Mouse (Mus musculus) kidney, postnatal 25 days (tissue): Measurements from ENCODE around the gene Lgals8.
"Not testable (repeated sequence)": the region's sequence is repeated elsewhere in the genome, so short reads cannot be mapped to it uniquely, and the experiment has no call there.

Experiments
- DNase-seq, 2 experiments: peaks; one replicate each; pipeline ENCODE4 v3.0.0; 2021; ENCODE audit warnings: mixed read lengths in 2 of 2

Gene Lgals8

GRCm38 (mm10) chr13:12464844-12465243, at the start of gene Lgals8:
Gene Lgals8, minus strand, starts transcription at chr13:12464944.
- DNase-seq = no peak

- DNase-seq = no peak
Measured at GRCm38 (mm10) chr13:12511189-12511965, 46.6 kb upstream of the Lgals8 start.

- no peak for DNase-seq
Measured at GRCm38 (mm10) chr13:12510032-12510431, 45.3 kb upstream of the Lgals8 start.

GRCm38 (mm10) chr13:12507426-12507825, 42.7 kb upstream of the Lgals8 start:
- DNase-seq = no peak

- peak in 1 of 2 experiments; percentile 10 for DNase-seq
Measured at GRCm38 (mm10) chr13:12505359-12505758, 40.6 kb upstream of the Lgals8 start.

GRCm38 (mm10) chr13:12503238-12503751, 38.6 kb upstream of the Lgals8 start:
- DNase-seq = no peak

- DNase-seq = no peak
Measured at GRCm38 (mm10) chr13:12502665-12503237, 38.0 kb upstream of the Lgals8 start.

- DNase-seq = no peak
Measured at GRCm38 (mm10) chr13:12499107-12499506, 34.4 kb upstream of the Lgals8 start.

- DNase-seq = no peak
Measured at GRCm38 (mm10) chr13:12497809-12498208, 33.1 kb upstream of the Lgals8 start.

- no peak for DNase-seq
Measured at GRCm38 (mm10) chr13:12494750-12495149, 30.0 kb upstream of the Lgals8 start.

- no peak for DNase-seq
Measured at GRCm38 (mm10) chr13:12492515-12492914, 27.8 kb upstream of the Lgals8 start.

- no peak for DNase-seq
Measured at GRCm38 (mm10) chr13:12485640-12486039, 20.9 kb upstream of the Lgals8 start.

- DNase-seq = no peak
Measured at GRCm38 (mm10) chr13:12485197-12485596, 20.5 kb upstream of the Lgals8 start.

- DNase-seq = no peak
Measured at GRCm38 (mm10) chr13:12479802-12480201, 15.1 kb upstream of the Lgals8 start.

GRCm38 (mm10) chr13:12478301-12478700, 13.6 kb upstream of the Lgals8 start:
- peak; percentile 76 to 93 for DNase-seq

- DNase-seq = peak in 1 of 2 experiments; percentile 55
Measured at GRCm38 (mm10) chr13:12476886-12477285, 12.1 kb upstream of the Lgals8 start.

GRCm38 (mm10) chr13:12475239-12475638, 10.5 kb upstream of the Lgals8 start:
- no peak for DNase-seq

GRCm38 (mm10) chr13:12473724-12474378, 9.1 kb upstream of the Lgals8 start:
- peak; percentile 57 to 81 for DNase-seq

- DNase-seq = no peak
Measured at GRCm38 (mm10) chr13:12468488-12468887, 3.7 kb upstream of the Lgals8 start.

GRCm38 (mm10) chr13:12464159-12464558, 585 bp downstream of the Lgals8 start:
- not testable (repeated sequence) for DNase-seq

GRCm38 (mm10) chr13:12462623-12463022, 2.1 kb downstream of the Lgals8 start:
- no peak for DNase-seq

- DNase-seq = peak in 1 of 2 experiments; percentile 19
Measured at GRCm38 (mm10) chr13:12461730-12462119, 3.0 kb downstream of the Lgals8 start.

- peak; percentile 96 to 98 for DNase-seq
Measured at GRCm38 (mm10) chr13:12460881-12461729, 3.6 kb downstream of the Lgals8 start.
